Mouse (Mus musculus) hindbrain, embryonic 14.5 days (tissue): ENCODE results near the gene Shc4. TPM values are rescaled to one million over a fixed set of nuclear protein-coding genes. Genes with fewer than 3 reads are reported as not detected.
A peak's percentile ranks its signal among the peaks of the same experiment; 100 is the strongest.

Experiments
- ATAC-seq: fragments of 200-750 bp; cut with Nextera tagmentation; 2 replicates; pipeline ENCODE4 v1.8.0; 2017; ENCODE audit warnings: moderate number of reproducible peaks, mild to moderate bottlenecking, moderate TSS enrichment, moderate library complexity; ENCODE audit not compliant: low FRiP score
- DNase-seq: peaks from one replicate; pipeline ENCODE4 v3.0.0-alpha.2; 2015; ENCODE audit warnings: low spot score
- H3K27ac ChIP-seq: fragments of 300-500 bp; sonication (generic); 2 replicates; pipeline ENCODE4 v1.5.1; 2014; ENCODE audit warnings: mild to moderate bottlenecking, moderate library complexity
- H3K27me3 ChIP-seq: fragments of 300-500 bp; sonication (generic); 2 replicates; pipeline ENCODE4 v1.6.1; 2014; ENCODE audit warnings: mild to moderate bottlenecking, low read length, mixed read lengths; ENCODE audit not compliant: control insufficient read depth, insufficient read depth
- H3K36me3 ChIP-seq: fragments of 300-500 bp; sonication (generic); replicated peaks from 2 replicates; pipeline ENCODE4 v1.6.1; 2014; ENCODE audit not compliant: control insufficient read depth, insufficient read depth
- H3K4me1 ChIP-seq: fragments of 300-500 bp; sonication (generic); replicated peaks from 2 replicates; pipeline ENCODE4 v1.6.1; 2014; ENCODE audit warnings: antibody characterized with exemption, low read length, mixed read lengths; ENCODE audit not compliant: control insufficient read depth, insufficient read depth
- H3K4me2 ChIP-seq: fragments of 300-500 bp; sonication (generic); replicated peaks from 2 replicates; pipeline ENCODE4 v1.6.1; 2014; ENCODE audit warnings: mild to moderate bottlenecking, moderate library complexity
- H3K4me3 ChIP-seq: fragments of 300-500 bp; sonication (generic); replicated peaks from 2 replicates; pipeline ENCODE4 v1.5.1; 2014; ENCODE audit warnings: mild to moderate bottlenecking, low read length
- H3K9ac ChIP-seq: fragments of 300-500 bp; sonication (generic); 2 replicates; pipeline ENCODE4 v1.6.1; 2014
- H3K9me3 ChIP-seq: fragments of 300-500 bp; sonication (generic); 2 replicates; pipeline ENCODE4 v1.6.1; 2016; ENCODE audit warnings: low read length; ENCODE audit not compliant: control insufficient read depth
- WGBS: fragments of 180-500 bp; shearing (Covaris S2); extraction: QIAGEN DNeasy Blood & Tissue Kit; methylation state at CpG from one replicate; pipeline ENCODE4 v1.1.7; 2014; 5-methylcytosine and 5-hydroxymethylcytosine counted together
- polyA plus RNA-seq: library from polyadenylated mRNA; unstranded; fragments of >200 nt; fragmentation: Nextera tagmentation; extraction: Ambion mirVana; gene quantifications from 2 replicates; pipeline ENCODE4 v1.2.1, GENCODE M21; 2014

Gene Shc4
- polyA plus RNA-seq, 1 experiment from 2014 or later: 3.8 TPM

- ATAC-seq: no peak
- WGBS: 89% methylated on average over 6 of the region's 6 CpGs
These were observed 95.5 kb downstream of the Shc4 start for GRCm38 (mm10) chr2:125628487-125628886.

GRCm38 (mm10) chr2:125626536-125626935 lies 97.4 kb downstream of the Shc4 start:
- no peak for DNase-seq
- WGBS: 86% methylated on average over 4 of the region's 4 CpGs
- no peak overlapping the region for H3K4me2 ChIP-seq

More at GRCm38 (mm10) chr2:125628487-125628886, 95.5 kb downstream of the Shc4 start:
- no peaks in the 10 kb centered on the region for H3K27me3 ChIP-seq
- H3K4me1 ChIP-seq: peaks cover 10% of the 10 kb centered on the region
- no peaks in the 10 kb centered on the region for H3K36me3 ChIP-seq
- no peak overlapping the region for H3K4me3 ChIP-seq
- H3K9ac ChIP-seq: no peak overlapping the region
- no peak overlapping the region for H3K27ac ChIP-seq
- no peak overlapping the region for H3K4me2 ChIP-seq
- no peak for DNase-seq
- no peaks in the 10 kb centered on the region for H3K9me3 ChIP-seq

GRCm38 (mm10) chr2:125624837-125625351 lies 99.1 kb downstream of the Shc4 start, which contains the start of gene Cep152:
Cep152 (minus strand) TSS chr2:125625113.
- DNase-seq: peak; percentile 96
- ATAC-seq: peak; percentile 99
- under 1% methylated on average over 50 of the region's 50 CpGs for WGBS
- Histone ChIP-seq H3K4me3 (peak within 1 kb of the TSS; percentile 59), H3K9me3 (no peaks in the 10 kb centered on the region), H3K27ac (no peak within 1 kb of the TSS), H3K4me1 (peaks cover 11% of the 10 kb centered on the region), H3K4me2 (peak within 1 kb of the TSS; percentile 66), H3K27me3 (no peaks in the 10 kb centered on the region), H3K9ac (peak within 1 kb of the TSS; percentile 59), H3K36me3 (peaks cover 5% of the 10 kb centered on the region; the same call in 1 of the 2 replicates)

More at GRCm38 (mm10) chr2:125626536-125626935, 97.4 kb downstream of the Shc4 start:
- Histone ChIP-seq H3K4me3 (no peak overlapping the region), H3K9me3 (no peaks in the 10 kb centered on the region), H3K36me3 (no peaks in the 10 kb centered on the region), H3K27me3 (no peaks in the 10 kb centered on the region), H3K27ac (no peak overlapping the region), H3K9ac (no peak overlapping the region), H3K4me1 (peaks cover 11% of the 10 kb centered on the region)
- ATAC-seq: no peak

GRCm38 (mm10) chr2:125624127-125624685 lies 99.7 kb downstream of the Shc4 start:
- Histone ChIP-seq H3K27ac (no peak overlapping the region), H3K36me3 (peaks cover 12% of the 10 kb centered on the region), H3K9ac (peak overlapping the region; percentile 59), H3K9me3 (no peaks in the 10 kb centered on the region), H3K4me2 (peak overlapping the region; percentile 66), H3K27me3 (no peaks in the 10 kb centered on the region), H3K4me3 (peak overlapping the region; percentile 59), H3K4me1 (peaks cover 11% of the 10 kb centered on the region)
- no peak for ATAC-seq
- WGBS: 17% methylated on average over 9 of the region's 9 CpGs
- no peak for DNase-seq

- Histone ChIP-seq H3K27me3 (no peaks in the 10 kb centered on the region), H3K9me3 (no peaks in the 10 kb centered on the region), H3K4me1 (peaks cover 11% of the 10 kb centered on the region), H3K36me3 (peaks cover 14% of the 10 kb centered on the region), H3K4me3 (no peak overlapping the region), H3K9ac (no peak overlapping the region), H3K4me2 (no peak overlapping the region), H3K27ac (no peak overlapping the region)
- ATAC-seq: no peak
- 95% methylated on average over 15 of the region's 15 CpGs for WGBS
- no peak for DNase-seq
These were observed 100.7 kb downstream of the Shc4 start for GRCm38 (mm10) chr2:125623211-125623610.

GRCm38 (mm10) chr2:125620213-125620907 lies 103.6 kb downstream of the Shc4 start:
- WGBS: 44% methylated on average over 25 of the region's 25 CpGs

GRCm38 (mm10) chr2:125615858-125616424 lies 108.0 kb downstream of the Shc4 start:
- peaks cover 46% of the 10 kb centered on the region for H3K36me3 ChIP-seq

More at GRCm38 (mm10) chr2:125620213-125620907, 103.6 kb downstream of the Shc4 start:
- ATAC-seq (no peak), DNase-seq (no peak)
- H3K4me2 ChIP-seq: no peak overlapping the region
- H3K9ac ChIP-seq: no peak overlapping the region
- H3K27ac ChIP-seq: no peak overlapping the region
- peaks cover 32% of the 10 kb centered on the region for H3K36me3 ChIP-seq
- no peaks in the 10 kb centered on the region for H3K9me3 ChIP-seq
- peaks cover 11% of the 10 kb centered on the region for H3K4me1 ChIP-seq
- no peak overlapping the region for H3K4me3 ChIP-seq
- H3K27me3 ChIP-seq: no peaks in the 10 kb centered on the region

GRCm38 (mm10) chr2:125615440-125615839 lies 108.5 kb downstream of the Shc4 start:
- H3K4me3 ChIP-seq: no peak overlapping the region
- no peaks in the 10 kb centered on the region for H3K9me3 ChIP-seq
- no peaks in the 10 kb centered on the region for H3K27me3 ChIP-seq
- no peak overlapping the region for H3K9ac ChIP-seq
- H3K4me1 ChIP-seq: no peaks in the 10 kb centered on the region
- peaks cover 48% of the 10 kb centered on the region for H3K36me3 ChIP-seq
- no peak for ATAC-seq
- DNase-seq: no peak
- H3K4me2 ChIP-seq: no peak overlapping the region
- H3K27ac ChIP-seq: no peak overlapping the region
- WGBS: 97% methylated on average over 7 of the region's 7 CpGs

More at GRCm38 (mm10) chr2:125615858-125616424, 108.0 kb downstream of the Shc4 start:
- H3K4me2 ChIP-seq: no peak overlapping the region
- no peaks in the 10 kb centered on the region for H3K27me3 ChIP-seq
- no peak overlapping the region for H3K27ac ChIP-seq
- DNase-seq (no peak), ATAC-seq (no peak)
- no peak overlapping the region for H3K9ac ChIP-seq
- H3K4me1 ChIP-seq: no peaks in the 10 kb centered on the region
- H3K9me3 ChIP-seq: no peaks in the 10 kb centered on the region
- H3K4me3 ChIP-seq: no peak overlapping the region
- WGBS: 84% methylated on average over 8 of the region's 8 CpGs

GRCm38 (mm10) chr2:125606220-125606845 lies 117.6 kb downstream of the Shc4 start:
- Histone ChIP-seq H3K27ac (no peak overlapping the region), H3K4me2 (no peak overlapping the region), H3K9me3 (no peaks in the 10 kb centered on the region), H3K36me3 (peaks cover 34% of the 10 kb centered on the region), H3K4me1 (no peaks in the 10 kb centered on the region), H3K9ac (no peak overlapping the region), H3K27me3 (no peaks in the 10 kb centered on the region), H3K4me3 (no peak overlapping the region)
- ATAC-seq (no peak), DNase-seq (no peak)
- WGBS: 82% methylated on average over 17 of the region's 17 CpGs
